In the genomic region with DNA sequence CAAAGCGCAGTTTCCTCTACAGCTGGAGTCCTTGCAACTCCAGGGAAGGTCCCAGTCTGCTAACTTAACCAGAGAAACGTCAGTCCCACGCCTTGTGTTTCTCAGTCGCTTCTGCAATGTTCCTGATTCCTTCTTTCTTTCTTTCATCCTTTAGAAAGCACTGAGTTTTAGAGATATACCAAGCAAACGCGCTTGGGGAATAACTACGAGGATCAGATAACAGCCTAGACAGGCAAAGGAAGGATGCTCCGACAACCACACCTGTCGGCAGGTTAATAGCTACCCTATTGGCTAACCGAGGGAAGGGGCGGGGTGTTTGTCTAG, we compare ENCODE assay signal across 8 mouse cellular contexts. TPM values are rescaled to one million over a fixed set of nuclear protein-coding genes. Genes with fewer than 3 reads are reported as not detected.
DNase-seq lines count a peak whose midpoint lies in the region; ATAC-seq lines count a peak whose summit lies in the region.

No protein-coding gene starts in this region.

- peak overlapping the region; percentile 98 for H3K4me3 ChIP-seq in heart, embryonic 10.5 days
- peak overlapping the region; percentile 34 for H3K4me3 ChIP-seq in neural tube, embryonic 12.5 days

- H3K27me3 ChIP-seq in heart, embryonic 10.5 days (ENCODE audit: insufficient read depth, poor library complexity, severe bottlenecking), result no peaks in the 10 kb centered on the region
- no peaks in the 10 kb centered on the region for H3K27me3 ChIP-seq in neural tube, embryonic 12.5 days (replicated peaks)

- intact Hi-C loops in heart, postnatal 10 days (cut with DNase I), result loop anchor here (10.0 kb wide), 1 partner anchor 500 kb away; no protein-coding TSS in a partner anchor

- ATAC-seq in neural tube, embryonic 12.5 days (ENCODE audit: low FRiP score, low read depth), result no peak

- no peak for DNase-seq in heart, embryonic 10.5 days (ENCODE audit: low spot score)
- no peak for DNase-seq in heart, postnatal 10 days
- peak; percentile 85 for DNase-seq in urinary bladder, postnatal 25 days (ENCODE audit: low spot score)
- DNase-seq in urinary bladder, adult 2 months (ENCODE audit: low spot score), result no peak
- DNase-seq in kidney, postnatal 4 days, result peak; percentile 91 to 94
- no peak for DNase-seq in left cerebral cortex, adult 8-10 months (ENCODE audit: low spot score in 2 of 2)
- no peak for DNase-seq in cerebellum, adult 11 months

- H3K9me3 ChIP-seq in heart, embryonic 10.5 days, result no peaks in the 10 kb centered on the region
- no peaks in the 10 kb centered on the region for H3K9me3 ChIP-seq in neural tube, embryonic 12.5 days

- H3K4me2 ChIP-seq in neural tube, embryonic 12.5 days (replicated peaks), result peak overlapping the region; percentile 65

- H3K36me3 ChIP-seq in heart, embryonic 10.5 days, result peaks cover 35% of the 10 kb centered on the region
- peaks cover 27% of the 10 kb centered on the region for H3K36me3 ChIP-seq in neural tube, embryonic 12.5 days

- H3K27ac ChIP-seq in heart, embryonic 10.5 days, result peak overlapping the region; percentile 98; the same call in 1 of the 2 replicates
- H3K27ac ChIP-seq in neural tube, embryonic 12.5 days, result no peak overlapping the region

- WGBS in heart, embryonic 10.5 days, result under 1% methylated on average over 11 of the region's 11 CpGs
- WGBS in neural tube, embryonic 12.5 days, result under 1% methylated on average over 11 of the region's 11 CpGs

- no peak overlapping the region for H3K9ac ChIP-seq in neural tube, embryonic 12.5 days

- H3K4me1 ChIP-seq in heart, embryonic 10.5 days, result peaks cover 26% of the 10 kb centered on the region
- H3K4me1 ChIP-seq in neural tube, embryonic 12.5 days, result peaks cover 34% of the 10 kb centered on the region

RNA-seq across cellular contexts. Expression of gene Cnot3, which starts 0.8 kb away (rescaled TPM):
- 40.7 and 56.4 TPM in 2 replicates for polyA plus RNA-seq in heart, embryonic 10.5 days (2016; fragmentation: Nextera tagmentation; extraction: Ambion mirVana)
- 10 to 100 TPM; 36.4 to 40.0 TPM for total RNA-seq in heart, postnatal 10 days (2021)
- polyA plus RNA-seq in urinary bladder, adult 2 months (2012; rRNA removed), result 23.5 and 42.6 TPM in 2 replicates
- 58.2 and 58.3 TPM in 2 replicates for polyA plus RNA-seq in neural tube, embryonic 12.5 days (2016; fragmentation: Nextera tagmentation; extraction: Ambion mirVana)
- 10 to 100 TPM; 44.9 to 57.8 (median 51.0) TPM for total RNA-seq in left cerebral cortex, adult 8-10 months (2022)

RNA-seq across cellular contexts. Expression of gene Prpf31, which starts 14.5 kb away (rescaled TPM):
- 90.1 and 121 TPM in 2 replicates for polyA plus RNA-seq in heart, embryonic 10.5 days (2016; fragmentation: Nextera tagmentation; extraction: Ambion mirVana)
- 10 to 100 TPM; 33.1 to 33.4 TPM for total RNA-seq in heart, postnatal 10 days (2021)
- polyA plus RNA-seq in urinary bladder, adult 2 months (2012; rRNA removed), result 43.2 and 43.7 TPM in 2 replicates
- polyA plus RNA-seq in neural tube, embryonic 12.5 days (2016; fragmentation: Nextera tagmentation; extraction: Ambion mirVana), result 126 TPM in 2 replicates
- 10 to 100 TPM; 50.4 to 59.8 (median 55.2) TPM for total RNA-seq in left cerebral cortex, adult 8-10 months (2022)

RNA-seq across cellular contexts. Expression of gene Tfpt, which starts 14.6 kb away (rescaled TPM):
- polyA plus RNA-seq in heart, embryonic 10.5 days (2016; fragmentation: Nextera tagmentation; extraction: Ambion mirVana), result 19.4 and 34.5 TPM in 2 replicates
- total RNA-seq in heart, postnatal 10 days (2021), result 10 to 100 TPM; 20.3 to 29.9 TPM
- polyA plus RNA-seq in urinary bladder, adult 2 months (2012; rRNA removed), result 23.2 and 25.4 TPM in 2 replicates
- 39.3 and 39.7 TPM in 2 replicates for polyA plus RNA-seq in neural tube, embryonic 12.5 days (2016; fragmentation: Nextera tagmentation; extraction: Ambion mirVana)
- 10 to 100 TPM; 36.8 to 46.7 (median 42.9) TPM for total RNA-seq in left cerebral cortex, adult 8-10 months (2022)

RNA-seq across cellular contexts. Expression of gene Leng1, which starts 21.3 kb away (rescaled TPM):
- 19.5 and 19.6 TPM in 2 replicates for polyA plus RNA-seq in heart, embryonic 10.5 days (2016; fragmentation: Nextera tagmentation; extraction: Ambion mirVana)
- total RNA-seq in heart, postnatal 10 days (2021), result 10 to 100 TPM in 1 of 2 experiments, 1 to 10 TPM in 1; 6.7 to 10.4 TPM
- polyA plus RNA-seq in urinary bladder, adult 2 months (2012; rRNA removed), result 14.0 and 14.8 TPM in 2 replicates
- polyA plus RNA-seq in neural tube, embryonic 12.5 days (2016; fragmentation: Nextera tagmentation; extraction: Ambion mirVana), result 23.4 and 25.7 TPM in 2 replicates
- 1 to 10 TPM; 5.7 to 7.6 (median 5.8) TPM for total RNA-seq in left cerebral cortex, adult 8-10 months (2022)

RNA-seq across cellular contexts. Expression of gene Ndufa3, which starts 27.1 kb away (rescaled TPM):
- 486 and 602 TPM in 2 replicates for polyA plus RNA-seq in heart, embryonic 10.5 days (2016; fragmentation: Nextera tagmentation; extraction: Ambion mirVana)
- 1,000 to 10,000 TPM; 1,653 to 1,740 TPM for total RNA-seq in heart, postnatal 10 days (2021)
- polyA plus RNA-seq in urinary bladder, adult 2 months (2012; rRNA removed), result 262 and 303 TPM in 2 replicates
- 368 and 375 TPM in 2 replicates for polyA plus RNA-seq in neural tube, embryonic 12.5 days (2016; fragmentation: Nextera tagmentation; extraction: Ambion mirVana)
- 100 to 1,000 TPM; 580 to 641 (median 617) TPM for total RNA-seq in left cerebral cortex, adult 8-10 months (2022)

Comparison
In these comparisons a context has a peak if more than half of its experiments do, and no peak if none do; other contexts are left out.
1. DNase-seq: peak in urinary bladder, postnatal 25 days (single experiment) and kidney, postnatal 4 days (2 of 2); none in heart, embryonic 10.5 days (single experiment), heart, postnatal 10 days (0 of 2), urinary bladder, adult 2 months (single experiment), left cerebral cortex, adult 8-10 months (0 of 2) and cerebellum, adult 11 months (single experiment).